Mouse (Mus musculus) E14TG2a.4 (cell line): ENCODE measurements at regions not wholly inside any gene's neighbourhood (a gene's known extent, or its start where the extent isn't known, plus 50 kb on each side); places are given as distances from the start of the nearest gene placed in this dataset.
"Not testable (repeated sequence)": the region's sequence is repeated elsewhere in the genome, so short reads cannot be mapped to it uniquely, and the experiment has no call there.

Source experiments
- H3K27me3 ChIP-seq: 2 replicates; pipeline ENCODE4 v1.6.1; 2014; ENCODE audit warnings: low read length, control low read depth; ENCODE audit not compliant: insufficient read depth
- H3K36me3 ChIP-seq: 2 replicates; pipeline ENCODE4 v1.6.1; 2014; ENCODE audit warnings: low read length, control low read depth; ENCODE audit not compliant: insufficient read depth
- H3K4me1 ChIP-seq: replicated peaks from 2 replicates; pipeline ENCODE4 v1.6.1; 2014; ENCODE audit warnings: low read depth, low read length, control low read depth
- H3K4me3 ChIP-seq: replicated peaks from 2 replicates; pipeline ENCODE4 v1.5.1; 2014; ENCODE audit warnings: mild to moderate bottlenecking, low read length
- H3K9me3 ChIP-seq: 2 replicates; pipeline ENCODE4 v1.6.1; 2014; ENCODE audit warnings: low read length, control low read depth
- CTCF ChIP-seq: conservative IDR thresholded peaks from 2 replicates; pipeline ENCODE4 v1.5.1; 2014; ENCODE audit warnings: low read length
- NANOG ChIP-seq: IDR thresholded peaks from 2 replicates; pipeline ENCODE4 v1.6.1; 2014; ENCODE audit warnings: borderline replicate concordance, low read length, mixed read lengths
- POU5F1 ChIP-seq: IDR thresholded peaks from 2 replicates; pipeline ENCODE4 v1.6.1; 2014; ENCODE audit warnings: low read length, borderline replicate concordance

DNA sequence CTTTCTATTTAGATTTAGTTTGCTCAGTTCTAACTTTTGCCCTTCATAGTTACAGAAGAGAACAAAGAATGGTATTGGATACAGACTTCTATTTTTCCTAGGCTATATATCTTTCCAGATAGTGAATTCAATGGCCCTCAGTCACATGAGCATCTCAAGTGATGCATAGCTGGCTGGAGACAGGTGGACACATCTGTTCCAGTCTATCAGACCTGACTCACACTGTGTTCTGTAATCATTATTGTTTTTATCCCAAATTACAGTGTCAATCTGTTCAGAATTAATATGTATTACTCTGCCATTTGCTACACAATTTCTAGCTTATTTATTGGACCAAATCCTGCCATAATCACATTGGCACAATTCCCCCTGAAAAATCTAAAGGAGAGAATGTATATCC lies 298.0 kb upstream of the Foxg1 start:
- no peaks in the 10 kb centered on the region for H3K4me1 ChIP-seq
- H3K36me3 ChIP-seq, result no peaks in the 10 kb centered on the region
- TF ChIP-seq CTCF (no peak), NANOG (no peak), POU5F1 (no peak)
- H3K4me3 ChIP-seq, result no peak overlapping the region
- H3K27me3 ChIP-seq, result no peaks in the 10 kb centered on the region
- no peaks in the 10 kb centered on the region for H3K9me3 ChIP-seq

DNA sequence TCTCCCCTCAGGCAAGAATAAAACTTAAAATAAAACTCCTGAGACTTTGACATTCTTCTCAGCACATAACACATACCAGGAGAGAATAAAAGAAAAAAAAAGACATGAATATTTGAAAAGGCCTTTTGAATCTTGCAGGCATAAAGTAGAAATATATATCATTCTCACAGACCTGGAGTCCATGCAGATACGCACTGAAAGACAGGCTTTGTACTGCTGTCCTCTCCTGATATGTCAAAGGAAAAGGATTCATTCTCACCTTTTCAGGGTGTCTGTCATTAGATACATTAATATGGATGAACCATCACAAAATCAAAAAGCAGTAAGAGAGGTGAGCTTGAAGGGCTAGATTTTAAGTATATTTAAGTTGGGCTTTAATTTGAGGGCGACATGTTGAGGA lies 296.4 kb upstream of the Foxg1 start:
- Histone ChIP-seq H3K27me3 (no peaks in the 10 kb centered on the region), H3K4me3 (no peak overlapping the region)
- TF ChIP-seq CTCF (no peak), POU5F1 (no peak), NANOG (no peak)

DNA sequence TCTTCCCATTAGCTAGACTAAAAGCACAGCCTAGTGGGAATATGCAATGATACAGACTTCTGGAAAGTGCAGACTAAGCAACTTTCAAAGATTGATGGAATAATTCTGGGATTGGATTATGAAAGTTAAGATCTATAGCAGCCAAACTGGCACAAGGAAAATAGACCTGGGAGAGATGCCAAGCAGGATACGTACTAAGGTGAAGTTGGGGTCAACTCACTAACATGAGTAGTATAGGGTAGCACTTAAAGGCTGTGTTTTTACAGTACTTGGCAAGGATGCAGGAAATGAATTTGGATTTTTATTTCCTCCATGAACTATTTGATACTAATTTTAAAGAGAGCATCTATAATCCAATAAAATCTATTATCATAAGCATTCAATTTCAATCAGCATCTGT lies 292.3 kb upstream of the Foxg1 start:
- Histone ChIP-seq H3K27me3 (no peaks in the 10 kb centered on the region), H3K36me3 (no peaks in the 10 kb centered on the region), H3K9me3 (no peaks in the 10 kb centered on the region), H3K4me1 (no peaks in the 10 kb centered on the region), H3K4me3 (no peak overlapping the region)
- TF ChIP-seq NANOG (no peak), POU5F1 (no peak), CTCF (no peak)

More for the DNA sequence above, 296.4 kb upstream of the Foxg1 start:
- no peaks in the 10 kb centered on the region for H3K4me1 ChIP-seq
- H3K9me3 ChIP-seq, result no peaks in the 10 kb centered on the region
- no peaks in the 10 kb centered on the region for H3K36me3 ChIP-seq

DNA sequence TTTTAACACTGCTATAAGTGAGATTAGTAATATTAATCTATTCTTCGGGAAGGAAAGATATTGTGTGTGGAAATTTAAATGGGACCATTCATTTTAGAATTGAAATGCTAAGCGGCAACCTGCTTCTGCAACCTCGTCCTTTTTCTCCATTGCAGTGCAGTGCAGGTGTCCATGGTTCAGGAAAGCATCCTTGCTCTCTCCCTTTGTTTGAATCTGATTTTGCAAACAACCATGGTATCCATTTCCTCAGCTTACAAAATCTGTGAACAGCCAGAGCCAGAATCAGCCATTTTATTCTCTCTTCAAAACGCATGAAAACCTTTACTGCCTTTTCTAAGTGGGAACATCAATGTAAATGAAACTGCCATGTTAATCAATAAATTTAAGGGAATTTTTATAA lies 276.5 kb upstream of the Foxg1 start:
- H3K4me3 ChIP-seq, result no peak overlapping the region
- no peaks in the 10 kb centered on the region for H3K9me3 ChIP-seq
- no peak for TF ChIP-seq CTCF
- TF ChIP-seq NANOG, result no peak
- TF ChIP-seq POU5F1, result no peak
- H3K4me1 ChIP-seq, result no peaks in the 10 kb centered on the region
- H3K36me3 ChIP-seq, result no peaks in the 10 kb centered on the region
- H3K27me3 ChIP-seq, result no peaks in the 10 kb centered on the region

DNA sequence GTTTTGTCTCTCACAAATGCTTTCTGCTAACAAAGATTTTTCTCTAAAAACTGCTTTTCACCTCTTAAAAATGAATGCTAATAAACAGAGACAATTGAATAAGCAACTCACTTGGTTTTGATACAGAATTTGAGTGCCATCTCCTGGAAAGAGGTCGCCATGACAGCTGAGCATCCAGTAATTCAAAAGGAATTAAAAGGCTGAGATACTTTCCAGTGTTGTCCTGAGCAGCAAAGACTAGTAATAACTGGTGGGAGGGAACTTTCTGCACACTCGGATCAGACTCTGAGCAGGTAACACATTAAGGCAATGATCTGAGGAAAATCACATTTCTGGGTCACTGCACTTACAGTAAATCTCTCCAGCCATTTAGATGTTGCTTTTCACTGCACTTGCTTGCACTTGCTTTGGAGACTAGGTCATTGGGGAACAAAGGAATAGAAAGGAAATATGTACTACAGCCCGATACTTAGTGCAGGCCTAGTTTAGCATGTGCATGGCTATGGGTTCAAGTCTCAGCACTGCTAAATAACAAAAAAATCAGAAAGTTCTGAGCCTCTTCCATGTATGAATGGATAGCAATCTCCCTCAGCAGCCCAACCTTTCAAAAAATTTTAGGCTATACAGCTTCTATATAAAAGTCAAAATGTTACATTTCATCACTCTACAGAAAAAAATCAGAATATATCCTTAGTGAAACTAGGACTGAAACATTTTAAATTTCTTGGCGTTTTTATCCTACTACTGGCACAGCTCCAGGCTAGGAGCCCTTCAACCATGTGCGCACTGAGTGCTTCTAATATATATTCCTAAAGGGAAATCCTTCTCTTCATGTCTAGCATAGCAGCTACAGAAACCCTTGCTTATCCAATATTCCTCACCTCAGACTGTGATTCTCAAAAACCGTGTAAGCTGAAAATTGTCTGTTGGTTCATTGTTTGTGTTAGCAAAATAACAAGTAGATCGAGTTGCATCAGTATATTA lies 275.8 kb upstream of the Foxg1 start:
- no peaks in the 10 kb centered on the region for H3K4me1 ChIP-seq
- H3K36me3 ChIP-seq, result no peaks in the 10 kb centered on the region
- no peaks in the 10 kb centered on the region for H3K9me3 ChIP-seq
- H3K4me3 ChIP-seq, result no peak overlapping the region
- peak; percentile 76 for TF ChIP-seq CTCF
- no peak for TF ChIP-seq NANOG
- TF ChIP-seq POU5F1, result no peak
- H3K27me3 ChIP-seq, result no peaks in the 10 kb centered on the region

DNA sequence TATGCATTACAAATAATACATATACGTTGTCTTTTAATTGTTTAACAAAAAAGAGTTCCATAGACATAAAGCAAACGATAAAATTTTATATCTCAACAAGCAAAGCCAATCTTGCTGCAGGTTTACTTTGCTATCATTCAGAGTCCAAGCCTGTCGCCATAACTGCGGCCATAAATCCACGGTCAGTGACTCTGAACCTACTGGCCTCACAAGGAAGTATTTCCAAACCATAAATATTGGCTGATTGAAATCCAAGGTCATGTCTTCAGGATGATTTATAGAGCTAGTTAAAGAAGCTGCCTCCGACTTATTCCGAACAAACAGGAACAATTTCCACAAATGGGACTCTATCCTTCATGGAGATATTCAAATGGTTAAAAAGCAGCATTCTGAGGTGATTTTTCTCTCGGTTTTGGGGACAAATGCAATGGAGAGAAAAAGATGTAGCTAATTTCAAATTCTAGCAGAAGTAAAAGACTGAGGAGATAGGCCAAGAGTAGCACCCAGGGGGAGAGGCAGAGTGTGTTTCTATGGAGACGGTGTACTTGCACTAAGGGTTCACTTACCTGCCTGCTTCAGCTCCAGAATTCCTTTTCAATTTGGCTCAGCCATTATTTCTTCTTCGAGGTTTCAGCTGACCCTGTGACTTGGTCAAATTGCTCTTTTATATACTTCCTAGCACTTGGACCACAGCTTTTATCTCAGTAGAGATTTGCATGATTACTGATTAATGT lies 274.9 kb upstream of the Foxg1 start:
- TF ChIP-seq CTCF, result no peak
- TF ChIP-seq POU5F1, result no peak
- no peak for TF ChIP-seq NANOG
- Histone ChIP-seq H3K4me1 (no peaks in the 10 kb centered on the region), H3K27me3 (no peaks in the 10 kb centered on the region), H3K9me3 (no peaks in the 10 kb centered on the region), H3K36me3 (no peaks in the 10 kb centered on the region), H3K4me3 (no peak overlapping the region)

DNA sequence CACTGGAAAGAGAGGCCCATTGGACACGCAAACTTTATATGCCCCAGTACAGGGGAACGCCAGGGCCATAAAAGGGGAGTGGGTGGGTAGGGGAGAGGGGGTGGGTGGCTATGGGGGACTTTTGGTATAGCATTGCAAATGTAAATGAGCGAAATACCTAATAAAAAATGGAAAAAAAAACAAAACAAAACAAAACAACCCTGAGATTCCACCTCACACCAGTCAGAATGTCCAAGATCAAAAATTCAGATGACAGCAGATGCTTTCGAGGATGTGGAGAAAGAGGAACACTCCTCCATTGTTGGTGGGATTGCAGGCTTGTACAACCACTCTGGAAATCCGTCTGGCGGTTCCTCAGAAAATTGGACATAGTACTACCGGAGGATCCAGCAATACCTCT lies 251.4 kb upstream of the Foxg1 start:
- not testable (repeated sequence) for H3K4me3 ChIP-seq, H3K9me3 ChIP-seq, H3K27me3 ChIP-seq, H3K4me1 ChIP-seq, H3K36me3 ChIP-seq

DNA sequence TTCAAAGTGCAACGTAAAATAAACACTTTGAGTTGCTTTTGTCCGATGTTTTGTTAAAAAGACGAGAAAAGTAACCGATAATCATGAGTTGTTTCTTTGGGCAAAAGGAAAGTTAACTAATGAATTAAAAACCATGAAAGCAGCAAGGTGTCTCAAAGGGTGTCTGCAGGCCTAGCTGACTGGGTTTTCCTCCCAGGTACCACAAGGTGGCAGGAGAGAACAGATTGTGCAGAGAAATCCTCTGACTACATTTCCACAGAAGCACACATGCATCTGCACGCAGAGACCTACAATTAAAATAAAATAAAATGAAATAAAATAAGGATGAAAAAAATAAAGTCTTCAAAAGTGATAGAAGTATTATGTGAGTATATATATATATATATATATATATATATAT lies 212.4 kb upstream of the Foxg1 start:
- no peak for TF ChIP-seq NANOG
- TF ChIP-seq POU5F1, result no peak
- TF ChIP-seq CTCF, result peak; percentile 47

More for the DNA sequence above, 212.4 kb upstream of the Foxg1 start:
- Histone ChIP-seq H3K4me3 (no peak overlapping the region), H3K9me3 (no peaks in the 10 kb centered on the region), H3K4me1 (no peaks in the 10 kb centered on the region), H3K27me3 (no peaks in the 10 kb centered on the region), H3K36me3 (no peaks in the 10 kb centered on the region)
